Mouse (Mus musculus) testis, adult 2 months (tissue): ENCODE results near the gene AU040320. TPM values are rescaled to one million over a fixed set of nuclear protein-coding genes. Genes with fewer than 3 reads are reported as not detected.

Source experiments
- H3K27ac ChIP-seq: fragments of 200-500 bp; 2 replicates; pipeline ENCODE4 v1.5.1; 2012; ENCODE audit warnings: low read depth, low read length; ENCODE audit not compliant: control insufficient read depth, insufficient read depth
- H3K27me3 ChIP-seq: fragments of 200-500 bp; 2 replicates; pipeline ENCODE4 v1.6.1; 2012; ENCODE audit warnings: mild to moderate bottlenecking, low read length, moderate library complexity; ENCODE audit not compliant: control insufficient read depth, insufficient read depth
- H3K36me3 ChIP-seq: fragments of 200-500 bp; 2 replicates; pipeline ENCODE4 v1.6.1; 2012; ENCODE audit warnings: mild to moderate bottlenecking, low read length; ENCODE audit not compliant: control insufficient read depth, insufficient read depth
- H3K4me1 ChIP-seq: fragments of 200-500 bp; 2 replicates; pipeline ENCODE4 v1.6.1; 2012; ENCODE audit warnings: low read length; ENCODE audit not compliant: control insufficient read depth, insufficient read depth
- H3K4me3 ChIP-seq: fragments of 200-500 bp; 2 replicates; pipeline ENCODE4 v1.5.1; 2012; ENCODE audit warnings: low read depth, mild to moderate bottlenecking, low read length, moderate library complexity, mixed read lengths; ENCODE audit not compliant: control insufficient read depth
- CTCF ChIP-seq: fragments of 200-500 bp; IDR thresholded peaks from 2 replicates; pipeline ENCODE4 v1.5.1; 2012; ENCODE audit warnings: low read depth, mild to moderate bottlenecking, inconsistent platforms, low read length, moderate library complexity; ENCODE audit not compliant: control insufficient read depth, insufficient read depth, insufficient replicate concordance
- POLR2A ChIP-seq: fragments of 200-500 bp; IDR thresholded peaks from 2 replicates; pipeline ENCODE4 v1.6.1; 2012; ENCODE audit warnings: low read depth, mild to moderate bottlenecking, inconsistent platforms, low read length, moderate library complexity; ENCODE audit not compliant: control insufficient read depth
- polyA plus RNA-seq: library from polyadenylated mRNA; depleted of rRNA; stranded (reverse); fragments of >200 nt; gene quantifications from 2 replicates; pipeline ENCODE4 v1.2.3, GENCODE M21; 2012

Gene AU040320
- polyA plus RNA-seq, 1 experiment = 79.1 TPM

- peaks cover 3% of the 10 kb centered on the region for H3K4me1 ChIP-seq
- no peak overlapping the region for H3K4me3 ChIP-seq
- TF ChIP-seq POLR2A (no peak), CTCF (no peak)
- H3K27ac ChIP-seq = no peak overlapping the region
- no peaks in the 10 kb centered on the region for H3K27me3 ChIP-seq
- H3K36me3 ChIP-seq = peaks cover 4% of the 10 kb centered on the region
Observed at GRCm38 (mm10) chr4:126758299-126758698, 5.0 kb downstream of the AU040320 start.

- no peaks in the 10 kb centered on the region; the same call in 1 of the 2 replicates for H3K4me1 ChIP-seq
- no peaks in the 10 kb centered on the region for H3K27me3 ChIP-seq
- TF ChIP-seq POLR2A (no peak), CTCF (no peak)
- H3K4me3 ChIP-seq = no peak overlapping the region
- H3K36me3 ChIP-seq = peaks cover 4% of the 10 kb centered on the region
- no peak overlapping the region for H3K27ac ChIP-seq
Observed at GRCm38 (mm10) chr4:126759435-126759834, 6.1 kb downstream of the AU040320 start.

DNA sequence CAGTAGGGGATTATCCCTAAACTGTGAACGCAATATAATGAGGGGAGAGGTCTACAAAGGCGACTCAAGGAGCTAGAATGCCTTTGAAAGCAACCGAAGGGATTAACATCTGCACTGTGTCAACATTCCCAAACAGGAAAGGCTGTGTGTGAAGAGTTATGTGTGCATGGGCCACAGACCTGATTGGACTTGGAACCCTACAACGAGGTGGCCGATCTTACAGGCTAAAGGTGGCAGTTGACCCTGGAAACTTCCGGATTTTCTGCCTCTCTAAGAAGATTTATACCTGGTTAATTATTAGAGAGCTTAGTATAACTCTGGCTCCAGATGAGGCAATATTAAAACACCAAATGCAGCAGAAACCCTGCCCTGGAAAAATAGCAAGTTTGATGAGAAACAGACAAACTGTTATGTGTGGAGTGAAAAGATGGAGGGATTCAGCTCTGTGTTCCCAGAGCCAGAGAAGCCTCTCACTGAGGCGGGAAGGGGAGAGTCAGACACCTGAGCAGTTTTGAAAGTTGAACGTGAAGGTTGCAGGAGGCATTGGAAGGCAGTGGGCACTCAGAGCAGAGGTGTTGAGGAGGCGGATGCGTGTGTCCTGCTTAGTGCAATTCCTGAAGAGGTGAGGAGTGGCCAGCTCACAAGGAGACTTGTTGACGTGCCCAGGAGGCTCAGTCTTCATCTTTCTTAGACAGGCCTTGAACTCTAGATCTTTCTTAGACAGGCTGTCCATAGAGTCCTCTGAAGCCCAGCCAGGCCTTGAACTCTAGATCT, 9.4 kb downstream of the AU040320 start:
- Histone ChIP-seq H3K36me3 (peaks cover 4% of the 10 kb centered on the region), H3K4me1 (no peaks in the 10 kb centered on the region), H3K27me3 (no peaks in the 10 kb centered on the region), H3K27ac (no peak overlapping the region), H3K4me3 (no peak overlapping the region)
- no peak for TF ChIP-seq CTCF
- no peak for TF ChIP-seq POLR2A

DNA sequence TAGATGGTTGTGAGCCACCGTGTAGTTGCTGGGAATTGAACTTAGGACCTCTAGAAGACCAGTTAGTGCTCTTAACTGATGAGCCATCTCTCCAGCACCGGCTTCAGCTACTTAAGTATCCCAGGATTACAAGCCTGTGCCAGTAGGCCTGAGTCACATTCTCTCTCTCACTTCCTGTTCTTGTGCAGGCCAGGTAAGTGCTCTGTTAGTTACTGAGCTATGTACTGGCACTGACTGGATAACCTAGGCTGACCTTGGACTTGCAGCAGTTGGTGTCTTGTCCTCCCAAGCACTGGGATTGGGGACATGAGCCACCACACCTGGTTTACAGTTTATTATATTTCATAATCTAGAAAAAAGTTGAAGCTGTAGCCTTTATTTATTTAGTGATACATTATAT, 10.1 kb downstream of the AU040320 start:
- Histone ChIP-seq H3K36me3 (no peaks in the 10 kb centered on the region), H3K27me3 (no peaks in the 10 kb centered on the region), H3K4me1 (no peaks in the 10 kb centered on the region), H3K27ac (no peak overlapping the region), H3K4me3 (no peak overlapping the region)
- TF ChIP-seq POLR2A (no peak), CTCF (no peak)

- Histone ChIP-seq H3K36me3 (no peaks in the 10 kb centered on the region), H3K27me3 (no peaks in the 10 kb centered on the region), H3K4me3 (no peak overlapping the region), H3K27ac (no peak overlapping the region), H3K4me1 (no peaks in the 10 kb centered on the region)
- TF ChIP-seq POLR2A (no peak), CTCF (no peak)
Observed at GRCm38 (mm10) chr4:126769800-126770563, 16.6 kb downstream of the AU040320 start.

DNA sequence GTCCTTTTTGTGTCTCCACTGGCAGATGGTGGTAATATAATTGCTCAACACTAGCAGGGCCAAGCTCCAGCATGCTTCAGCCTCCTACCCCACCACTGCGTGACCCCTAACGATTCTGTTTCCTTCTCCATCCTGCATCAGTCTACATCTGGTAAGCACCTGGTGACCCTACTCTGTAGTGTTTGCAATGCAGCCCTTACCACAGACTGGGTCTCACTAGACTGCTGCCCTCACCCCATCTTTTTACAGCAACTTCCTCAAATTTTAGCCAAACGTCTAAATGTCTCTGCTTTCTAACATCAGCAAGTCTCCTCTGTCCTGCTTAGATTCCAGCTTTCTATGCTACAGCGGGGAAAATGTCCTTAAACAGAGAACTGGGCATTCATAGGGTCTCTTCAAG, 17.5 kb downstream of the AU040320 start:
- Histone ChIP-seq H3K36me3 (no peaks in the 10 kb centered on the region), H3K4me1 (no peaks in the 10 kb centered on the region), H3K27ac (no peak overlapping the region), H3K4me3 (no peak overlapping the region), H3K27me3 (no peaks in the 10 kb centered on the region)
- no peak for TF ChIP-seq POLR2A
- TF ChIP-seq CTCF = no peak

DNA sequence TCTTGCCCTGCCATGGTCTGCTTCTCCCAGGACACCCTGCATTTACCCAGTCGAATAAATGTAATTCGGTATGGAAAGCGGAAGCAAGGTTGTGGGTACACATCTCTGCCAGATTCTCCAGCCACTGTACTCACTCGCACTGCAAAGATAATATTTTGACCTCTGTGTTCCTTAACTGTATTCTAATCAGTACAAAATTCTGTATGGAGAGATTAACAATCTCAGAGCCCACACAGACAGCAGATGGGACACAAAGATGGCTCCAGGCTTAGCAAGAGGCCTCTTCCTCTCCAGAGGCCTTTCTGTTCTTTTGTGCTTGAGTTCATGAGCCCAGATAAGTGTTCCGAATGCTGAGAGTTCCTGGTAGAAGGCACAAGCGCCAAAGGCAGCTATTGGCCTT, 20.5 kb downstream of the AU040320 start:
- no peaks in the 10 kb centered on the region for H3K27me3 ChIP-seq
- H3K4me3 ChIP-seq = no peak overlapping the region
- no peaks in the 10 kb centered on the region; the same call in 1 of the 2 replicates for H3K36me3 ChIP-seq
- TF ChIP-seq CTCF (no peak), POLR2A (no peak)
- no peak overlapping the region for H3K27ac ChIP-seq
- H3K4me1 ChIP-seq = no peaks in the 10 kb centered on the region
